Mouse (Mus musculus): ENCODE measurements around the gene Fbxw21.

DNA sequence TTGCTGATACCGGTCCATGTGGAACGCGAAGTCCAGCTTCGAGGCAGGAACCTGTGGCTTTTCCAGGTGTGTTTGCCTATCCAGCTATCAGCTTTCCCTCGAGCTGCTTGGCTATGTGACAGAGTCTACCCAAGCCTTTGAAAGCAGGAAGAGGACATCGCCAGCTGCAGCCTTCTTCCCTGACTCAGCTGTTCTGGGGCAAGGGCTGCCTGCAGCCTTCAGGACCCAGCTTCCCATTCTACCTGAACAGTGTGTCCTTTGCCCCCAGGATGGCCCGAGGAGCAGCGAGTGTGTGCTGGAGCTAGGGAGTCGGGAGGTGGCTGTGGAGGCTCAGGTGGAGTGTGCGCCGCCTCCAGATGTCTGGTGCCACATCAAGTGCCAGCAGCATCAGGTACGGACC lies 56.2 kb downstream of the Fbxw21 start:
- no peak for TF ChIP-seq CTCF (IDR thresholded peaks at IDR 0.05; ENCODE audit: extremely low read depth, insufficient read length, insufficient replicate concordance, low read depth, low read length)
- no peak for TF ChIP-seq POLR2A (IDR thresholded peaks at IDR 0.05; ENCODE audit: low read depth, low read length)
